Mouse (Mus musculus): ENCODE data around the gene Cetn4. TPM values are rescaled to one million over a fixed set of nuclear protein-coding genes. Genes with fewer than 3 reads are reported as not detected.

Gene Cetn4
- polyA plus RNA-seq, 1 experiment from 2014 or later = 2.2 TPM

DNA sequence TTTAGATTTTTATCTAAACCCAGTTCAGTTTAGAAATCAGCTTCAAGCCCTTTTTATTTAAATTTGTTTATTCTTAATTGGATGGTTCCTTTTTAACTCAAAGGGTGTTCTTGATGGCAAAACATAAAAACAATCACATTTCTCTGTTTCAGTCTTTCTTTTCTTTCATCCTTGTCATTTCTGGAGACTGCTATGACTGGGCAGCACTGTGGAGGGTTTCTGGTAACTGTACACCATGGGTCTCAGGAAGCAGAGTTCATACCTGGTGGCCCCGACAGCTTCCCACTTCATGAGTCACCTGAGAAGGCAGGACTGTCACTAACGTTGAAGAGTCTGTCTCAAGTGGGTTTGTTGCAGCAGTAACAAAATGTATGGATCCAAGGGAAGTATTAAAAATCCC is 19.9 kb downstream of the Cetn4 start:
- 57% methylated on average over 2 of the region's 2 CpGs for WGBS
- H3K36me3 ChIP-seq (replicated peaks; ENCODE audit: control insufficient read depth, insufficient read depth, low read depth, low read length) = no peaks in the 10 kb centered on the region
- no peaks in the 10 kb centered on the region for H3K27me3 ChIP-seq (ENCODE audit: control insufficient read depth, insufficient read depth, low read length)
- no peaks in the 10 kb centered on the region for H3K4me1 ChIP-seq (ENCODE audit: control insufficient read depth, insufficient read depth, low read length)
- no peak for DNase-seq (ENCODE audit: low spot score)
- H3K9me3 ChIP-seq (replicated peaks; ENCODE audit: control insufficient read depth, low read length) = no peaks in the 10 kb centered on the region
- H3K9ac ChIP-seq (replicated peaks; ENCODE audit: low read length) = no peak overlapping the region
- no peak overlapping the region for H3K27ac ChIP-seq (replicated peaks; ENCODE audit: low read depth, low read length)
- no peak overlapping the region for H3K4me2 ChIP-seq (ENCODE audit: low read depth, low read length)
- ATAC-seq (replicated peaks; ENCODE audit: insufficient number of reproducible peaks, low FRiP score, low TSS enrichment, low read depth) = no peak
- H3K4me3 ChIP-seq (ENCODE audit: low read depth, low read length) = no peak overlapping the region

DNA sequence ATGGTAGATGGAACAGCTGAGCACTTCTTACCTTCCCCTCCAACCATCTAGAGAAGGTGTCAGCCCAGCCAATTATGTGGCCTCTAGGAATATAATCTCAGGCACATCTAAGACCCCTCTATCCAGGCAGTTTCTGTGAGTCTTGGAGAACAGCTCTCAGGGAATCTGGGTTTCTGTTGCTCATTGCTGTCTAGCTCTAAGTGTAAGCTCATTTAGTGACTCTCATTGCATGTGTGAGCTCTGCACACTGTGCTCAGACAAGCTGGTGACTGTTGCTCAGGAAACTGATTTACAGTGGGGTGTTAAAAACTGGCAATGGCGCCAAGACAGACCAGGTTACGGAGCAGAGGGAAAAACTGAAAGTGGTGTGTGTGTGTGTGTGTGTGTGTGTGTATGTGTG is 20.6 kb downstream of the Cetn4 start:
- H3K4me1 ChIP-seq (ENCODE audit: control insufficient read depth, insufficient read depth, low read length) = no peaks in the 10 kb centered on the region
- H3K4me2 ChIP-seq (ENCODE audit: low read depth, low read length) = no peak overlapping the region
- ATAC-seq (replicated peaks; ENCODE audit: insufficient number of reproducible peaks, low FRiP score, low TSS enrichment, low read depth) = no peak
- H3K9ac ChIP-seq (replicated peaks; ENCODE audit: low read length) = no peak overlapping the region
- H3K9me3 ChIP-seq (replicated peaks; ENCODE audit: control insufficient read depth, low read length) = no peaks in the 10 kb centered on the region
- no peak overlapping the region for H3K4me3 ChIP-seq (ENCODE audit: low read depth, low read length)
- WGBS = 92% methylated on average over 2 of the region's 2 CpGs
- no peaks in the 10 kb centered on the region for H3K27me3 ChIP-seq (ENCODE audit: control insufficient read depth, insufficient read depth, low read length)
- no peaks in the 10 kb centered on the region for H3K36me3 ChIP-seq (replicated peaks; ENCODE audit: control insufficient read depth, insufficient read depth, low read depth, low read length)
- no peak for DNase-seq (ENCODE audit: low spot score)
- no peak overlapping the region for H3K27ac ChIP-seq (replicated peaks; ENCODE audit: low read depth, low read length)

DNA sequence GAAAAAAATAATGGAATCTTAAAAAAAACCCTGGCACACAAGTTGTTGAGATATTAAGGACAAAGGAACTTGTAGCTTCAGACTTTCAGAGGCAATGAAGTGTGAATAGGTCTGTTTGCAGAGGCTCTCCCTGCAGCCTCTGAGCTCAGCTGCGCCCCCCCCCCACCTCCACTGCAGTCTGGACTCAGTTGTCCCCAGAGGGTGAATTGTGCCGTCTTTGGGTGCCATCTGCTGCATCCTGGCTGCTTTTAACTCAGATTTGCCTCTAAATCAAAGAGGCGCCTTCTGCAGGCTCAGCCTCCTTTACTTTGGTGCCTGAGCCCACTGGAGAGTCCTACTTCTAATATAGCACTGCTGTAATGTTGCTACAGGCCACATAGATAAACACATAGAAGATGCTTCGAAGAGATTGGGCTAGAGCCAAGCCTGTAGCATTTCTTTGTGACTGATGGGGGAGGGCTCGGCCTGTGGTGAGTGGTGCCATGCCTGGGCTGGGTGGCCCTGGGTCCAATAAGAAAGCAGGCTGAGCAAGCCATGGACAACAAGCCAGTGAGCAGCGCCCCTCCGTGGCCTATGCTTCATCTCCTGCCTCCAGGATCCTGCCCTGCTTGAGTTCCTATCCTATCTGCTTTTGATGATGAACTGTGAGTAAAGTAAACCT is 21.5 kb downstream of the Cetn4 start:
- H3K36me3 ChIP-seq (replicated peaks; ENCODE audit: control insufficient read depth, insufficient read depth, low read depth, low read length) = no peaks in the 10 kb centered on the region
- no peak overlapping the region for H3K4me3 ChIP-seq (ENCODE audit: low read depth, low read length)
- no peak overlapping the region for H3K9ac ChIP-seq (replicated peaks; ENCODE audit: low read length)
- no peaks in the 10 kb centered on the region for H3K9me3 ChIP-seq (replicated peaks; ENCODE audit: control insufficient read depth, low read length)
- ATAC-seq (replicated peaks; ENCODE audit: insufficient number of reproducible peaks, low FRiP score, low TSS enrichment, low read depth) (no peak), DNase-seq (ENCODE audit: low spot score) (no peak)
- WGBS = 59% methylated on average over 7 of the region's 7 CpGs
- no peak overlapping the region for H3K27ac ChIP-seq (replicated peaks; ENCODE audit: low read depth, low read length)
- H3K4me2 ChIP-seq (ENCODE audit: low read depth, low read length) = no peak overlapping the region
- no peaks in the 10 kb centered on the region for H3K4me1 ChIP-seq (ENCODE audit: control insufficient read depth, insufficient read depth, low read length)
- H3K27me3 ChIP-seq (ENCODE audit: control insufficient read depth, insufficient read depth, low read length) = no peaks in the 10 kb centered on the region

DNA sequence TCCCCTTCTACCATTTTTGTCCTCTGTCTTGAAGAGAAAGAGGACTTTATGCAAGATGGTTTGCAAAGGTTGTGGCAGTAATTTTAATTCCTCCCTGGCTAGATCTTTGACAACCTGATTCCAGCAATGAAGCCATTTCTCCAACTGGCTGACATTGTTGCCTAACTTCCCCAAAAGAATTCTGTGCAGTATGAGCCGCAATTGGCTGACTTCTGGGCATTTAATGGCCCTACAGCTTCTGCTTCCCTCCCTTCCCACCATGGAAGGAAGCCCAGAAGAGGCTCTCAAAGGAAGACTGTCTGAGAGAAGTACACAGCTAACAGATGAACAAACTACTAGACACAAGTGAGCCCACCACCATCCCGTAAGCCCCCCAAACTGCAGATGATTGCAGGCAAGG is 23.3 kb downstream of the Cetn4 start:
- Histone ChIP-seq H3K27ac (replicated peaks; ENCODE audit: low read depth, low read length) (no peak overlapping the region), H3K9ac (replicated peaks; ENCODE audit: low read length) (no peak overlapping the region), H3K4me3 (ENCODE audit: low read depth, low read length) (no peak overlapping the region), H3K4me1 (ENCODE audit: control insufficient read depth, insufficient read depth, low read length) (no peaks in the 10 kb centered on the region), H3K27me3 (ENCODE audit: control insufficient read depth, insufficient read depth, low read length) (no peaks in the 10 kb centered on the region), H3K36me3 (replicated peaks; ENCODE audit: control insufficient read depth, insufficient read depth, low read depth, low read length) (no peaks in the 10 kb centered on the region), H3K4me2 (ENCODE audit: low read depth, low read length) (no peak overlapping the region), H3K9me3 (replicated peaks; ENCODE audit: control insufficient read depth, low read length) (no peaks in the 10 kb centered on the region)
- 86% methylated on average over 2 of the region's 2 CpGs for WGBS
- ATAC-seq (replicated peaks; ENCODE audit: insufficient number of reproducible peaks, low FRiP score, low TSS enrichment, low read depth) (no peak), DNase-seq (ENCODE audit: low spot score) (no peak)

GRCm38 (mm10) chr3:37283234-37283633 is 29.3 kb downstream of the Cetn4 start:
- Histone ChIP-seq H3K4me1 (ENCODE audit: control insufficient read depth, insufficient read depth, low read length) (no peaks in the 10 kb centered on the region), H3K9ac (replicated peaks; ENCODE audit: low read length) (no peak overlapping the region), H3K4me2 (ENCODE audit: low read depth, low read length) (no peak overlapping the region), H3K27ac (replicated peaks; ENCODE audit: low read depth, low read length) (no peak overlapping the region), H3K9me3 (replicated peaks; ENCODE audit: control insufficient read depth, low read length) (no peaks in the 10 kb centered on the region), H3K27me3 (ENCODE audit: control insufficient read depth, insufficient read depth, low read length) (no peaks in the 10 kb centered on the region), H3K4me3 (ENCODE audit: low read depth, low read length) (no peak overlapping the region), H3K36me3 (replicated peaks; ENCODE audit: control insufficient read depth, insufficient read depth, low read depth, low read length) (no peaks in the 10 kb centered on the region)
- 84% methylated on average over 4 of the region's 4 CpGs for WGBS
- no peak for ATAC-seq (replicated peaks; ENCODE audit: insufficient number of reproducible peaks, low FRiP score, low TSS enrichment, low read depth)
- DNase-seq (ENCODE audit: low spot score) = no peak

DNA sequence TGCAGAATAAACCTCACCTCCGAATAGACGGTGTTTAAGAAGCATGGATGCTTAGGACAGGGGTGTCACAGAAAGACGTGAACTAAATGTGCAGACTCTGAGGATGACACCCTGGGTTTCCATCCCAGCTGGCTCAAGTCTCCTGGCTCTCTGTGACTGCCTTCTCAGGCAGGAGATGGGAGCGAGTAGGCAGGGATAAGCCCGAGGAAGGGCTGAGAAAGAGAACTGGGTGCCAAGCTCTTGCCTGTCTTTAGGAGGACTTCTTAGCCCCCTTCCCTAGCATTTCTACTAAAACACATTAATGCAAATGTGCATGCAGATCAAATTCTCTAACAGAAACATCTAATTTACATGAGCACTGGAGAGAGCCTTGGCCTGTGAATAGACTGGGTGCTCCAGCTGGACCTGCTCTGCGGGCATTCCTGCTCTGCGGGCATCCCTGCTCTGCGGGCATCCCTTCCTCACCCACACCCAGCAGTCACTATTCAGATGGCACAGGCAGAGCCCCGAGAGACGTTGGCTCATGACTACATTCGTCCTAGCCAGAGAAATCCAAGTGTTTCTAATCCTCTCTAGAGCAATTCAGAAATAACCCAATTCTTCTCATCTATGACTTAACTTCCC is 30.1 kb downstream of the Cetn4 start:
- DNase-seq (ENCODE audit: low spot score) = no peak
- WGBS = 84% methylated on average over 11 of the region's 11 CpGs
- no peak for ATAC-seq (replicated peaks; ENCODE audit: insufficient number of reproducible peaks, low FRiP score, low TSS enrichment, low read depth)

GRCm38 (mm10) chr3:37280871-37281270 is 31.6 kb downstream of the Cetn4 start:
- H3K4me2 ChIP-seq (ENCODE audit: low read depth, low read length) = no peak overlapping the region
- H3K27ac ChIP-seq (replicated peaks; ENCODE audit: low read depth, low read length) = no peak overlapping the region
- H3K4me3 ChIP-seq (ENCODE audit: low read depth, low read length) = no peak overlapping the region
- no peak overlapping the region for H3K9ac ChIP-seq (replicated peaks; ENCODE audit: low read length)
- H3K4me1 ChIP-seq (ENCODE audit: control insufficient read depth, insufficient read depth, low read length) = no peaks in the 10 kb centered on the region
- H3K27me3 ChIP-seq (ENCODE audit: control insufficient read depth, insufficient read depth, low read length) = no peaks in the 10 kb centered on the region
- ATAC-seq (replicated peaks; ENCODE audit: insufficient number of reproducible peaks, low FRiP score, low TSS enrichment, low read depth) = no peak
- H3K36me3 ChIP-seq (replicated peaks; ENCODE audit: control insufficient read depth, insufficient read depth, low read depth, low read length) = no peaks in the 10 kb centered on the region
- 76% methylated on average over 8 of the region's 8 CpGs for WGBS
- no peaks in the 10 kb centered on the region for H3K9me3 ChIP-seq (replicated peaks; ENCODE audit: control insufficient read depth, low read length)
- DNase-seq (ENCODE audit: low spot score) = no peak

More for the DNA sequence above, 30.1 kb downstream of the Cetn4 start:
- no peak overlapping the region for H3K27ac ChIP-seq (replicated peaks; ENCODE audit: low read depth, low read length)
- no peaks in the 10 kb centered on the region for H3K36me3 ChIP-seq (replicated peaks; ENCODE audit: control insufficient read depth, insufficient read depth, low read depth, low read length)
- no peaks in the 10 kb centered on the region for H3K4me1 ChIP-seq (ENCODE audit: control insufficient read depth, insufficient read depth, low read length)
- H3K9me3 ChIP-seq (replicated peaks; ENCODE audit: control insufficient read depth, low read length) = no peaks in the 10 kb centered on the region
- no peaks in the 10 kb centered on the region for H3K27me3 ChIP-seq (ENCODE audit: control insufficient read depth, insufficient read depth, low read length)
- no peak overlapping the region for H3K9ac ChIP-seq (replicated peaks; ENCODE audit: low read length)
- no peak overlapping the region for H3K4me2 ChIP-seq (ENCODE audit: low read depth, low read length)
- H3K4me3 ChIP-seq (ENCODE audit: low read depth, low read length) = no peak overlapping the region

- Histone ChIP-seq H3K4me1 (ENCODE audit: control insufficient read depth, insufficient read depth, low read length) (no peaks in the 10 kb centered on the region), H3K4me2 (ENCODE audit: low read depth, low read length) (no peak overlapping the region), H3K27ac (replicated peaks; ENCODE audit: low read depth, low read length) (no peak overlapping the region), H3K9ac (replicated peaks; ENCODE audit: low read length) (no peak overlapping the region), H3K4me3 (ENCODE audit: low read depth, low read length) (no peak overlapping the region), H3K36me3 (replicated peaks; ENCODE audit: control insufficient read depth, insufficient read depth, low read depth, low read length) (no peaks in the 10 kb centered on the region), H3K27me3 (ENCODE audit: control insufficient read depth, insufficient read depth, low read length) (no peaks in the 10 kb centered on the region), H3K9me3 (replicated peaks; ENCODE audit: control insufficient read depth, low read length) (no peaks in the 10 kb centered on the region)
- DNase-seq (ENCODE audit: low spot score) (no peak), ATAC-seq (replicated peaks; ENCODE audit: insufficient number of reproducible peaks, low FRiP score, low TSS enrichment, low read depth) (no peak)
- WGBS = 86% methylated on average over 1 of the region's 1 CpGs
These were observed 32.3 kb downstream of the Cetn4 start for GRCm38 (mm10) chr3:37280221-37280620.
